Mouse (Mus musculus) stomach, postnatal 0 days (tissue): ENCODE measurements around the gene Eif6.

Source experiments
- CTCF ChIP-seq: IDR thresholded peaks from 2 replicates; pipeline ENCODE4 v1.5.1; 2016; ENCODE audit warnings: antibody characterized with exemption, low read depth, mild to moderate bottlenecking, moderate library complexity
- EP300 ChIP-seq: optimal IDR thresholded peaks from 2 replicates; pipeline ENCODE3; 2016; ENCODE audit warnings: antibody characterized with exemption

DNA sequence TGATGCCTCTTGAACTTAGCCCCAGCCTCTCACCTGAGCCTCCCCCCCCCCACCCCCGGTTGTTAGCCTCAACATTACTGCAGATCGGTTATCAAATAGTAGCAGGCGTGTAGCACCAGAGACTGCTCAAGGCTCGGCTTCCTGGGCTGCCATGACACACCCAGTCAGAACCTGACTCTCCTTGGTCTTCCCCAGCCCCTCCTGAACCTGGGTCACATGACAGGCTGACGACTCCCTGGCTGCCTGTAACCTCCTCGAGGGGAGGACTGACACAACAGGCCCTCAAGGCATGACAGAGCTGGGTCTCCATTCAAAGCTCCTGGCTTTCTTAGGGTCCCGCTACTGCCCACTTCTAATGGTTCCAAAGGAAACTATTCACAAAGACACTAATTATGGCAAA lies 22.7 kb upstream of the Eif6 start:
- TF ChIP-seq CTCF (no peak), EP300 (no peak)
